Mouse (Mus musculus) mouse embryonic stem cell (cell line): ENCODE measurements around the gene Braf.

Experiments used
- in situ Hi-C, 2 experiments: fragments of 300-500 bp; cut with MboI; formaldehyde crosslinking; loops; 1 replicate in 1 of 2; 3 replicates in 1 of 2; pipeline ENCODE4 v1.14.3; 2019 to 2020; ENCODE audit warnings: low sequenced_read_pairs in 2 of 2, low pct_unique_long_range_greater_than_20kb in 1 of 2, mixed read lengths in 1 of 2; ENCODE audit not compliant: unreplicated experiment in 1 of 2

Braf gene

DNA sequence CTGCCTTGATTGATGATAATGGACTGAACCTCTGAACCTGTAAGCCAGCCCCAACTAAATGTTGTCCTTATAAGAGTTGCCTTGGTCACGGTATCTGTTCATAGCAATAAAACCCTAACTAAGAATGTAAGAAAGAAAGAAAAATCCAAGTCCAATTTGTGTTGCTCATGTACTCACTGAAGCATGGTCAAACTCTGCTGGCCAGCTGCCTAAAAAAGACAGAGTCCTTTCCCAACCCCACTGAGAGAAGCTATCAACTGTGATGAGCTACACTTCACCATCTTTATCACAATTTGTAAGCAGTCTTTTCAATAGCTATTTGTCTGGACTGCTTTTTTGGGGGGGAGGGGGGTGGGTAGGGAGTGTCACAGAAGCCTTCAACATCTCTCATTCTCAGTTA lies 47.0 kb downstream of the Braf start:
- in situ Hi-C loops = no loop called here

DNA sequence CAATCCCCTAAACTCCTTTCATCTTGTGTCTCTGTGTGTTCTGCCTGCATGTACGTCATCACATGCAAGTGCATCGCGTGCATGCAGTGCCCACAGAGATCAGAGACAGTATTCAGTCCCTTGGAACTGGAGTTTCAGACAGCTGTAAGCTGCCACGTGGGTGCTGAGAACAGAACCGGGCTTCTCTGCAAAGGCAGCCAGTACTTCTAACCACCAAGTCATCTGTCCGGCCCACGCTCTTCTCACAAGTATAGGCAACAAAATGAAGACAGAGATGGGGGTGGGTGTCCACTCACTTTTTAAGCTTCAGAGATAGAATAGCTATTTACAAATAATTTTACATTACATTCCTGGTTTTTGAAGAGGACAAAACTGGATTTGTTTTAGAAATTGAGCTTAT lies 50.2 kb downstream of the Braf start:
- in situ Hi-C loops = no loop called here

DNA sequence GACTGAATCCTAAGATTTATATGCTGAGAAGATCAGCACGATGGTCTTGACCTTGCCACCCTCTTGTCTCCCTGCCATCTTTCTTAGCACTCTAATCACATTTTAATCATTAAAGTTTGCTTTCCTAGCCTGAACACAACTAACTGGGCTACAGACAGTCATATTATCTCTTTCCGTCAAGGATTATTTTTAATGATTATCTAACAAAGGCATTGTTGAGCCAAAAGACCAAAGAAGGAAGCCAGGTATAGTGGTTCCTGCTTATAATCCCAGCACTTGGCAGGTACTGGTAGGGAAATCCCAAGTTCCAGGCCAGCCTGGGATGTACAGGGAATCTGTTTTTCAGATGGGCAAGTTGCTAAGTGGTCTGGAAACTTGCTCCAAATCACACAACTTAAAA lies 114.0 kb downstream of the Braf start:
- in situ Hi-C loops = no loop called here

DNA sequence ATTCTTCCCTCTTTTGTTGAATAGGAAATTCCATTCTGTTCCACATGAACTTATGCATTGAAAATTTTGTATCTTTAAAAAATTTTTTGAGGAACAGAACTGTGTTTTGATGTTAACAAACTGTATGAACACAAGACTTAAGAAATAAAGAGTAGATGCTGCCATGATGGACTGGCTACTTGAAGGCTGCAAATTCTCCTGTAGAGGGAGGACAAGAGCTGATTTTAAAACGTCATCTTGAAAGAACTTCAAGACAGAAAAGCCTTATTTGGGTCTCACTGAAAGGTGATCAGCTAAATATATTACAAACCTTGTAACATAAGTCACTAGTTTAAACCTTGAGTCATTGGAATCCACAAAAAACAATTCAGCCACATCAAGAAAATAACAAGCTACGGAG lies 115.1 kb downstream of the Braf start:
- in situ Hi-C loops = no loop called here

DNA sequence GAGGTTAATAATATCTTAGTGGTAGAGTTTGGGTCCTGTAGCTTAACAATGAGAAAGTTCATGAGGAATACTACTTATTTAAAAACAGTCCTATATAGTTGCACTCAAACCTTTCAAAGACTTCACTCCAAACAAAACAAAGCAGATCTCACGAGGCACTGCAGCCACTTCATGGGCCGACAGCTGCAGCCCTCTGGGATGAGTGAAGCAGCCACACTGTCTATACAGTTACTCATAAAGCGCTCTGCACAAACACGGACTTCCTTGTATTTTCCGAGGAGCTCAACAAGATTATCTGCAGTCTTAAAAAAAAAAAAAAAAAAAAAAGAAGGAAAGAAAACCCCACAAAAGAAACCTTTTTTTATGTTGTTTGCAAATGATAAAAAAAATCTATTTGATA lies 117.9 kb downstream of the Braf start:
- in situ Hi-C loops = no loop called here

DNA sequence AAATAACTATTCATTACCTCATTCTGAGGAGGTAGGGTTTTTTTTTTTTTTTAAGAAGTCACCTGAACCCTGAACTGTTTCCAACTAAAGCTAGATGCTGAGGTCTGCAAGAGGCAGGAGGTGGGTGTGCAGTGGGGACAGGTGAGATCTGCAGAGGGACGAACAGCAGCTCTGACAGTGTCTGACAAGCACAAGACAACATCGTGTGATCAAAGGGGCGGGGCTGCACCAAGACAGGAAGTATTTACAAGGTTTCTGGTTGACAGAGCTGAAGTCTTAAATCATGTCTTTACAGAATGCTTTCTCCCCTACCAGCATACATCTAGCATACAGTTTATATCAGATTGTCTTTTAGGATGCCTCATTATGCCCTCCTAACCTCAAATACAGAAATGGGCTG lies 118.4 kb downstream of the Braf start:
- in situ Hi-C loops = no loop called here

DNA sequence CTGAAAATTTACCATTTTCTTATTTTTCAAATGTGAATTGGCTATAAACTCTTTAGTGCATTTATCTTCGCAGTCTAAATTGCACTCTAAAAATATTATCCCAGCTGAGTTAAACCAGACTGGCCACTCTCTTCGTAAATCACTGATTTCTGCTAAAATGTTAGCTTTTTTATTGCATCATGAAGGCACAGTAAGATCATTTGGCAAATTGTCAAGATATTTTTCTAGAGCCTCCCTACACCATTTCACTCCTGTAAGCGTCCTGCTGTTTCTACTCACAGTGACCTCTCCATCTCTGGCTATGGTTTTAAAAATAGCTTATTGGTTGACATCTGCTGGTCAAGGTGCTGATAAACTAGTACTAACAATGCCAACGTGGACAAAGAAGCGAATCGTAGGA lies 119.2 kb downstream of the Braf start:
- in situ Hi-C loops = no loop called here

DNA sequence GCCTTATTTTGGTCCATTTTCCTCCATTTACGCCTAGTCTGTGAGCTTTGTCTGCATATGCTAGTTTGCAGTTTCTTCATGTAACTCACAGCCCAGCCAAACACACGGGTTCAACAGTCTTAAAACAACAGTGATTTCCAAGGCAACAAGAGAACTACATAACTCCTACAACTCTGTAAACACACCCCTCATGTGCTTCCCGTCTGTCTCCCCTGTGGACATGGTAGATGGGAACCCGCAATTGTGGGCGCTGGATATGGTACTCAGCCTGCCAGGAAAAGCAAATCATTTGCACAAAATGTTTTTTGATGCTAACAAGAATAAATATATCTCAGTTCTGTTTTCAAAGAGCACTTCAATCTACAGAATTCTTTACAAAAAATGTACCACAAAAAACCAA lies 120.7 kb downstream of the Braf start:
- in situ Hi-C loops = no loop called here

DNA sequence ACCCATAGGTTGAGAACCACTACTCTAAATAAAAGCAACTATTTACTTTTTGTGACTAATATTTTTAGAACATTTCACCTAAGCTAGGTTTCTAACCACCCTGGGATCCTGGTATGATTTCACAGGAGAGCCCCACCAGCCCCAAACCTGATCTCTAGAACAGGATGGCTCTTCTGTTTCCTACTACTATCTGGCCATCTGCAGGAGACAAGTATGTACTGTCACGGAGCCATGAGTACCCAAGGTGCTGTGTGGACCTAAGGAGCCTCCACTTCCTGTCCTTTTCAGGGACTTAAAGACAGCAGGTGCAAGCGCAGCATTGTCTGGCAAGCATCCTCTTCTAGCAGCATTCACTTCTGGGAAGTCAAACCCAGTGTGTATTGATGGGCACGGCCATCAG lies 123.4 kb downstream of the Braf start:
- in situ Hi-C loops = no loop called here

DNA sequence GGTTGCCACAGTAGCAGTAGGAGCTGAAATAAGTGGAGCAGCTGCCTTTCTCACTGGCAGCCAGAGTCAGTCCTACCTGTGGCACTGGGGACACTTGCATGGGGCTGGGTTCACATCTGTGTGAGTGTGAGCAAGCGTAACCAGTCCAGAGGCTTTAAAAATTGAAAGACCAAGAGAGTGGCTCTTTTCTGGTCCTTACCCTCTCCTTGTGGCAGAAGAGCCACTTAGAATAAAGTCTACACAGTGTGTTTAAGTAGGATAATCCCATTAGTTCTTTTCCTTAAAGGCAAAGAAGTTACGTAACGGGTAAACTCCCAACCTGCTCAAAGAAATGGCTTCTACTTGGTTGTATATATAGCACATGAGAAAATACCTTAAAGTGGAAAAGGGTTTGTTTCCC lies 124.4 kb downstream of the Braf start:
- in situ Hi-C loops = no loop called here

DNA sequence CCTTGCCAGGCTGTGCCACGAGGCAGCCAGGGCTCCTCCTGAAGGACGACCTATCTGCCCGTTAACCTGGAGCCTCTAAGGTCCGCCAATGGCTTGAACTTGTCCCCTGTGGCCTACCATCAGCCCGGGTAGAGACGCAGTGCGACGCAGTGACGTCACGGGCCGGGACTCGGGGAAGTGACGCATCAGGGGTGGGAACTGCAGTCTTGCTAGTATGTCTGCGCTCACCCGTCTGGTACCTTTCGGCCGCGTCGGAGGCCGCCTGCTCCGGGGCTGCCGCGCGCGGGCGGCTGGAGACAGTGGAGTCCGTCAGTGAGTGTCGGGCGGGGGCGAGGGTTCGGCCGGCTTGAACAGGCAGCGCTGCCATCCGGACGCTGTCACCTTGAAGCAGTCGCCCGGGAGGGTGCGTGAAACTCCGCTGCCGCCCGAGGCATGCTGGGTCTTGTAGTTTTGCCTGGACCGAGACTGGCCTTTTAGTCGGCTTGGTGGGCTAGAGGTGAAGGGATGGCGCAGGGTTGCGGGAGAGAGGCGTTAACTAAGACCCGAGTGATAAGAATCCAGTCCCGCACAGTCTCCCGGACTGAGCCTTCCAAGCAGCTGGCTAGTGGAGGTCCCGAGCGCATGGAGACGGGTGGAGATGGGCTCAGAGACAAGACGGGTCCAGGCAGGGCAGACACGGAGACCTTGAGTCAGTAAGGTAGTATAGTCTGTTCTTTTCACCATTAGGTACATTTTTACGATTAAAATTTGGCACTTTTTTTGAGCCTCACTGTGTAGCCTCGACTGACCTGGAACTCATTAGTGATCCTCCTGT lies 132.7 kb downstream of the Braf start, which contains the start of gene Ndufb2:
Gene Ndufb2, plus strand, starts transcription at position 174 of the 814 bp plus-strand sequence.
- in situ Hi-C loops = loop anchor here in 1 of 2 experiments (25.0 kb wide), 1 partner anchor 195 kb away; no protein-coding TSS in a partner anchor

DNA sequence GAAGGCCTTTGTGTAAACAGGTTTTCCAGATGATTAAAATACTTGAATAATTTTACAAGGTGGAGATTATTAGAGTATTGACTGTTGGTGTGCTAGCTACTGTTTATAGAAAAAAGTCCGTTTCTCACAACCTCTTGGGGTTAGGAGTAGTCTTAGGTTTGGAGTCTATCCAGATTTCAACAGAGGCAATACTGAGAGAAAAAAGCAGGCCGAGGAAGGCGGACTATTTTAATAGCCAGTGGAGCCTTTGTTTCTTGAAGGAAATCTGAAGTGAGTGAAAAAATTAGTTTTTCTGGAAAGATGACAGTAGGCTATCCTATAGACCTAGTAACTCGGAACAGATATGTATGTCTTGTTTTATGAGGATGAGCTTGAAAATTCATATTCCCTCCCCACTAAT lies 133.8 kb downstream of the Braf start:
- in situ Hi-C loops = loop anchor here in 1 of 2 experiments (25.0 kb wide), 1 partner anchor 196 kb away; no protein-coding TSS in a partner anchor

DNA sequence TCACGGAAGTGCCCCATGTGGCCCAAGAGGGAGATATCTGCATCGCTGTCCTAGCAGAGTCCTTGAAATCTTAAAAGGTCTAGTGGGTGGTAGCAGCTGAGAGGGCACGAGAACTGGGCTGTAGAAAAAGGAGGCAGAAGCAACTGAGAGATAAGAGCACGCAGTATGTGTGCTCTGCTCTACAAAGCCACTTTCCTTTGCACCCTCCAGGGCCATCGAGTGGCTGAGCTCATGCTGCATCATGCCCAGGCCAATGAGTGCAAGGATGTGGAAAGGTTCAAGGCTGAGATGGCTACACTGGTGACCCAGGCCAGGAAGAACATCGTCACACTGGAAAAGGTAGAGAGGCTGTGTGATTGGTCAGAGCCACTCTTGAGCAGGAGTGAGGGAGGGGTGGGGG lies 139.7 kb downstream of the Braf start, which contains the start of gene Gm42420:
Gene Gm42420, plus strand, starts transcription at position 237 of the 400 bp plus-strand sequence.
- in situ Hi-C loops = loop anchor here in 1 of 2 experiments (25.0 kb wide), 1 partner anchor 202 kb away; no protein-coding TSS in a partner anchor

DNA sequence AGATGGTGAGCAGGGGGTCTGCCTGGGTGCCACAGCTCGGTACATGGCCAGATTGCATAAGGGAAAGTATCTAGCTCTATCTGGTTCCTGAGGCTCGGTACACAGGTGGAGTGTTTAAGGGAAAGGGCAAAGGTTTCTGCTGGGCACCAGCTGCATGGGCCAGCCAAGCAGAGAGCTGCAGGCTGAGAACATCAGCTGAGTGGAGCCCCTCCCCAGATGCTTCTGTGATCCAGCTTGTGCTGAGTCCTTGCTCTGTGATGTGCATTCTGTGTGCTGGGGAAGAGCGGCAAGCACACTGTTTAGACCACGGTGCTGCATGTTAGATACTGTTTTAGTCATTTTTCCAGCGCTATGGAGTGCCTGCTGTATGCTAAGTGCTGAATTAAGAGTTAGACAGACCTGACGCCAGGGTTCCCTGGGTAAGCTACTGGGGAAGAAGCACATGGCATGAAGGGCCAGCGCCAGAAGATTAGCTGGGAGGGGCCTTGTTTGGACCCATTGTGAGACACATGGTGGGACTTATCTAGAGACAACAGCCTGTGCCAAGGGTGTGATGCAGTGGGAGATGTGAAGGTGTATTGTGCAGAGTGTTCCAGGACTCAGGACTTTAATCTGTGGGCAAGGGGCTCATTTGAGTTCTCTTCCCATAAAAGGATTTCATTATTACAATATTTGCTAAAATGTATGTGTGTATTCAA lies 144.0 kb downstream of the Braf start:
- in situ Hi-C loops = loop anchor here in 1 of 2 experiments (25.0 kb wide), 1 partner anchor 206 kb away; no protein-coding TSS in a partner anchor

DNA sequence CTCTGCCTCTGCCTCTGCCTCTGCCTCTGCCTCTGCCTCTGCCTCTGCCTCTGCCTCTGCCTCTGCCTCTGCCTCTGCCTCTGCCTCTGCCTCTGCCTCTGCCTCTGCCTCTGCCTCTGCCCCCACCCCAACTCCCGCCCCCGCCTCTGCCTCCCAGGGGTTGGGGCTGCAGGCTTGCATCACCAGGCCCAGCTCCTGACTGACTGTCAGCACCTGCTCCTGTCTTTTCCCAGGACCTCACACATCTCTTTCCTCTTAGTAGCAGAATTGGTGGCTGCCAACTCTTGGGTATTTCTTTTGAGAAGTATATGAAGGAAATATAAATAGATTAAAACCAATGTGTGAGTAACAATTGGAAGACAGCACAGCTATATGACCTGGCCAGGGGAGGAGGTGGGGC lies 144.7 kb downstream of the Braf start:
- in situ Hi-C loops = loop anchor here in 1 of 2 experiments (25.0 kb wide), 1 partner anchor 207 kb away; no protein-coding TSS in a partner anchor

DNA sequence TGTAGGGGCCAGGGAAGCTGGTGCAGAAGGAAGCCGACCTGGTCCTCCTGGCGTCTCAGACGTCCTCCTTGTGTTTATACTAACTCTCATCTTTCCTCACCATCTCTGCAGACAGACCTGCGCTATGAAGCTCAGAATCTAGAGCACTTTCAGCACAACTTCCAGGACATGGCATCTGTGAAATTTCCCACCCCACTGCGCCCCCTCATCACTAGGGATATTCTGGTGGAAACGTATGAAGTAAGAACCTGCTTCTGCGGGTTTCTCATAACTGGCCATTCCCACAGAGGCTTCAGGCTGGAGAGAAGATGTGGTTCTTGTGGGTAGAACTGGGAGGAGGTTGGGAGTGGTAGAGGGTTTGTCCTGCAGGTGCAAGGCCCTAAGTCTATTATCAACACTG lies 145.7 kb downstream of the Braf start:
- in situ Hi-C loops = loop anchor here in 1 of 2 experiments (25.0 kb wide), 1 partner anchor 208 kb away; no protein-coding TSS in a partner anchor

DNA sequence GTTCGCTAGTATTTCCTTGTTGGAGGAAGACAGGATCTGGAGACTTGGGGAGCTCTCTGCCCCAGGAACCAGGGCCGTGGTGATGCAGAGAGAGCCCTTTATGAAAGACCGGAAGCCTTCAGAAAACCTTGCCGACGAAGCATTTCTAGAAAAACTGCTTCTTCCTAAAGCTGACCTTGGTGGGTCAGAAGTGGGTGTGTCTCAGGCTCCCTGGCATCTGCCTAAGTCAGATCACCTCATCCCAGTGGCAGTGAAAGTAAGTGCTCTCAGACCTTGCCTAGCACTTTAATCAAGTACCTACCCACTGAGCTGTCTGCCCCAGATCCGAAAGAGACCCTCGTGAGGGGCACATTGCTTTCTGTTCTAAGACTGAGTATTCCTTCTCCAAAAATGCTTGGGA lies 150.3 kb downstream of the Braf start:
- in situ Hi-C loops = loop anchor here in 1 of 2 experiments (25.0 kb wide), 1 partner anchor 212 kb away; no protein-coding TSS in a partner anchor

DNA sequence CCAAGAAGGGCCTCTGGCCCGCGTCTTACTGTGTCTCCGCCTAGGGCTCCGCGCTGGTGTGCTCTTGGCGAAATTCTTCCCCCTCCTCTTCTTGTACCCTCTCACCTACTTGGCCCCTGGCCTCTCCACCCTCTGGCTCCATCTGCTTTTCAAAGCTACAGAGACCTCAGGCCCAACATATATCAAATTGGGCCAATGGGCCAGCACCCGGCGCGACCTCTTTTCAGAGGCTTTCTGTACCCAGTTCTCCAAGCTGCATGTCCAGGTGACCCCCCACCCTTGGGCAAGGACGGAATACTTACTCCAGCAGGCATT lies 150.8 kb downstream of the Braf start:
- in situ Hi-C loops = no loop called here

DNA sequence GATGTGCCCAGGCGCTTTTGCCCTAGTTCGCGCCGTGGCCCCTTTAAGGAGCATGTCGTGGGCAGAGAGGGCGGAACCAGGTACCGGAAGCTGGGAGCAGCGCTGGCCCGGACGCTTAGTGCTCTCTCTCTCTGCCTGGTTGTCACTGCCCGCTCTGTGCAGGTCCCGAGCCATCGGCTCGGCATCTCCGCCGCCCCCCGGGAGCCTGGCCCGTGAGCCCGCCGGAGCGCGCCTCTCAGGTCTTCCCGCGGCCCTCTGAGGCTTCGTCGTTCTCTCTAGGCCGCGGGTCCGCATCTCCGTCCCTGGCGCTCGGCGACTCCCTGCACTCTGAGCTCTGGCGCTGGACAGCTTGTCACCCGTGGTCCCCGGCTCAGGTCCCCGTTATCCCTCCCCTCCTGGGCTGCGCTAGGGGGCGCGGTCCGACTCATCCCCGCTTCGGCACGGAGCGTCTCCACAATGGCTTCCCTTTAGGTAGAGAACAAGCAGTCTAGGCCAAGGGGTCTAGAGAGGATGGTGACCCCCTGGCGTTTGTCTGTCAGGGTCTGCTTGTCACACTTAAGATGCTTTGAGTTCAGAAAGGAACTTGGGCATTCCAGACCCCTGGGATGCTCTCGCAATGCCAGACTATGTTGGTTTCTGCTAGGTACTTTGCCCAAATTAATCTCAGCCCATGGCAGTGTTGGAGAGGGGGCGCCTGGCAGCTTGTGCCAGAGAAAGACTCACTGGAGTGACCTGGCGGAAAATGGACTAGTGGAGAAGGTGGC lies 151.3 kb downstream of the Braf start, which contains the start of gene Adck2:
Gene Adck2, plus strand, starts transcription at position 83 of the 764 bp plus-strand sequence.
- in situ Hi-C loops = no loop called here
